Mouse (Mus musculus) intestine, postnatal 0 days (tissue): ENCODE measurements around the gene Txnrd1. TPM values are rescaled to one million over a fixed set of nuclear protein-coding genes. Genes with fewer than 3 reads are reported as not detected.

ENCODE experiments used
- ATAC-seq: fragments of 200-750 bp; cut with Nextera tagmentation; 2 replicates; pipeline ENCODE4 v1.8.0; 2017; ENCODE audit warnings: mild to moderate bottlenecking, moderate TSS enrichment, moderate library complexity
- H3K27ac ChIP-seq: fragments of 300-500 bp; sonication (generic); 2 replicates; pipeline ENCODE4 v1.5.1; 2014; ENCODE audit warnings: mild to moderate bottlenecking, low read depth, low read length, moderate library complexity
- H3K27me3 ChIP-seq: fragments of 300-500 bp; sonication (generic); replicated peaks from 2 replicates; pipeline ENCODE4 v1.6.1; 2014; ENCODE audit warnings: low read length, mixed read lengths; ENCODE audit not compliant: control insufficient read depth, insufficient read depth
- H3K36me3 ChIP-seq: fragments of 300-500 bp; sonication (generic); 2 replicates; pipeline ENCODE4 v1.6.1; 2014; ENCODE audit warnings: mild to moderate bottlenecking, moderate library complexity; ENCODE audit not compliant: control insufficient read depth, insufficient read depth
- H3K4me1 ChIP-seq: fragments of 300-500 bp; sonication (generic); replicated peaks from 2 replicates; pipeline ENCODE4 v1.6.1; 2014; ENCODE audit warnings: antibody characterized with exemption, low read length, mixed read lengths; ENCODE audit not compliant: control insufficient read depth, insufficient read depth
- H3K4me2 ChIP-seq: fragments of 300-500 bp; sonication (generic); replicated peaks from 2 replicates; pipeline ENCODE4 v1.6.1; 2014; ENCODE audit warnings: low read depth, mild to moderate bottlenecking, moderate library complexity
- H3K4me3 ChIP-seq: fragments of 300-500 bp; sonication (generic); 2 replicates; pipeline ENCODE4 v1.5.1; 2014; ENCODE audit warnings: low read depth, low read length
- H3K9ac ChIP-seq: fragments of 300-500 bp; sonication (generic); 2 replicates; pipeline ENCODE4 v1.6.1; 2014; ENCODE audit warnings: mild to moderate bottlenecking, low read depth, low read length
- H3K9me3 ChIP-seq: fragments of 300-500 bp; sonication (generic); 2 replicates; pipeline ENCODE4 v1.6.1; 2016; ENCODE audit warnings: mixed run types; ENCODE audit not compliant: control insufficient read depth
- CTCF ChIP-seq: sonication (generic); IDR thresholded peaks from 2 replicates; pipeline ENCODE4 v1.5.1; 2016; ENCODE audit warnings: low read depth, mild to moderate bottlenecking, control low read depth, antibody characterized with exemption, moderate library complexity
- WGBS: fragments of 180-500 bp; shearing (Covaris S2); extraction: QIAGEN DNeasy Blood & Tissue Kit; methylation state at CpG from one replicate; pipeline ENCODE4 v1.1.7; 2014; 5-methylcytosine and 5-hydroxymethylcytosine counted together
- polyA plus RNA-seq: library from polyadenylated mRNA; unstranded; fragments of >200 nt; fragmentation: Nextera tagmentation; extraction: Ambion mirVana; gene quantifications from 2 replicates; pipeline ENCODE4 v1.2.1, GENCODE M21; 2015

Gene Txnrd1
- polyA plus RNA-seq, 1 experiment from 2014 or later, result 67.7 TPM

GRCm38 (mm10) chr10:82805111-82805510 is 28.6 kb upstream of the Txnrd1 start:
- Histone ChIP-seq H3K36me3 (no peaks in the 10 kb centered on the region), H3K4me3 (no peak overlapping the region), H3K9me3 (no peaks in the 10 kb centered on the region), H3K4me2 (no peak overlapping the region), H3K4me1 (no peaks in the 10 kb centered on the region), H3K27ac (no peak overlapping the region), H3K27me3 (no peaks in the 10 kb centered on the region), H3K9ac (no peak overlapping the region)
- peak; percentile 51; the same call in 1 of the 2 replicates for ATAC-seq
- 48% methylated on average over 6 of the region's 6 CpGs for WGBS
- no peak for TF ChIP-seq CTCF

DNA sequence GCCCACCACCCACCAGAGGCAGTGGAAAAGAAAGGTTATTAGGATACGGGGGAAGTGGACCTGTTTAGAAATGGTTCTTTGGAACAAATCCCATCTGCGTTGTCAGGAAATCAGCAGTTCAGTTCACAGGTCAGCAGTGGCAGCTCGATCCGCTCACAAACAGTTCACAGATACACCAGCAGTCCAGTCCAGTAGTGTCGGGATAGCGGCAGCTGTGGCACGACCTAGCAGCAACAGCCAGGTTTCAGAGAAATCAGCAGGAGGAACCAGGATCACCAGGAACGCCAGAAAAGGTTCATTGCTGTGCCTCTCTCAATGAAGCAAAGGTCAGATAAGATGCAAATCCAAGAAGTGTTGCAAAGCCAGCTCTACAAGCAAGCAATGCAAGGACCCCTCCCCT is 27.3 kb upstream of the Txnrd1 start:
- Histone ChIP-seq H3K36me3 (no peaks in the 10 kb centered on the region), H3K4me1 (no peaks in the 10 kb centered on the region), H3K9ac (no peak overlapping the region), H3K4me3 (no peak overlapping the region), H3K4me2 (no peak overlapping the region), H3K27ac (no peak overlapping the region), H3K27me3 (no peaks in the 10 kb centered on the region), H3K9me3 (no peaks in the 10 kb centered on the region)
- no peak for ATAC-seq
- 52% methylated on average over 8 of the region's 8 CpGs for WGBS
- no peak for TF ChIP-seq CTCF

DNA sequence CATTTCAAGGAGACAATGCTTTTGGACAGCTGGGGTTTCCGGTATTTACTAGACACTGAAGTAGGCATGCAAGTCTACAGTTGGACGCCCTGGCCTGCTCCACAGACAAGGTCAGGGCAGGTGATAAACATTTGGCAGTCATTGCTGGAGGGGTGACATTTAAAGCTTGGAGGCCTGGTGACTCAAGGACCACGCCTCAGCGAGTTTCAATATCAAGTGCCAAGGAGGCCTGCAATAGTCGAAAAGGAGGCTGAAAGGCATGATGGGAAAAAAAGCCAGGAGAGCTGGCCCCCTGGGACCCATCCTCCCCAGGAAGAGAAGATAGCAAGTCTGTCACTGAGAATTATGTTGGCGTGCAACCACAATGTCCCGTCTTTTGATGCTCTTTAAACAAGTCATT is 26.5 kb upstream of the Txnrd1 start:
- Histone ChIP-seq H3K4me2 (no peak overlapping the region), H3K27ac (no peak overlapping the region), H3K4me3 (no peak overlapping the region), H3K36me3 (no peaks in the 10 kb centered on the region), H3K4me1 (no peaks in the 10 kb centered on the region), H3K27me3 (no peaks in the 10 kb centered on the region), H3K9ac (no peak overlapping the region), H3K9me3 (no peaks in the 10 kb centered on the region)
- no peak for TF ChIP-seq CTCF
- ATAC-seq, result no peak
- WGBS, result 71% methylated on average over 7 of the region's 7 CpGs

DNA sequence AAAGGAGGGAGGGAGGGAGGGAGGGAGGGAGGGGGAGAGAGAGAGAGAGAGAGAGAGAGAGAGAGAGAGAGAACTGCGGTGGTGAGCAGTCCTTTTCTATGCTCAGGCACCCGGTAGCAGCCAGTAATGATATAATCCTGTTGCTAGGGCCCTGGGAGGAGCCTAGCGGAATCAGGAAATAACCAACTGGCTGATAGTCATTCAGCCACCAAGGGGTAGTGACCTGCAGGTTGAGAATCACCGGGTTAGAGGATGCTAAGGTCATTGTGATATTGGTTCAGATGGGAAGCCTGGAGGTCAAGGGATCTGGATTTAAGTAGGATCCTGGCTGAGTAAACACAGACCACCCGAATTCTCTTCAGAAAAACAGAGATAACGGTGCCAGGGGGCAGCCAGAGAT is 25.6 kb upstream of the Txnrd1 start:
- no peak overlapping the region for H3K4me2 ChIP-seq
- no peak overlapping the region for H3K4me3 ChIP-seq
- TF ChIP-seq CTCF, result no peak
- no peak for ATAC-seq
- H3K9me3 ChIP-seq, result no peaks in the 10 kb centered on the region
- WGBS, result 37% methylated on average over 6 of the region's 6 CpGs
- no peaks in the 10 kb centered on the region for H3K4me1 ChIP-seq
- H3K9ac ChIP-seq, result no peak overlapping the region
- no peaks in the 10 kb centered on the region for H3K36me3 ChIP-seq
- H3K27me3 ChIP-seq, result no peaks in the 10 kb centered on the region
- H3K27ac ChIP-seq, result no peak overlapping the region

GRCm38 (mm10) chr10:82808891-82809290 is 24.9 kb upstream of the Txnrd1 start:
- 91% methylated on average over 8 of the region's 8 CpGs for WGBS
- no peak overlapping the region for H3K9ac ChIP-seq
- no peak for TF ChIP-seq CTCF

DNA sequence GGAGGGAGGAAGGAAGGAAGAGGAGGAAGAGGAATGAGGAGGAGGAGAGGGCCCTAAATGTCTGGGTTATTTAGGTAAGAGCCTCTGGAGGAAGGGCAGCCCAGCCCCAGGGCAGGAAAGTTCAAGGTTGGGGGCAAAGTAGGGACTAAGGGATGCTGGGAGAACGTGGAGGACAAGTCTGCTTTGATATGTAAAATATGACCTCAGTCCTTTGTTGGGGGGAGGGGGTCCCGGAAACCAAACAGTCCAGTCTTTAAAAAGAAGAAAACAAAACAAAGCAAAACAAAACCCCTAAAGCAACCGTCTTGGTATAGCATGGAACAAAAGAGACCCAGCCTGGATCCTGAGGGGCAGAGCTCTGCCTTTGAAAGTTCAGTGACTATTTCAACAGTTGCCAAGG is 24.4 kb upstream of the Txnrd1 start:
- Histone ChIP-seq H3K27ac (no peak overlapping the region), H3K9ac (no peak overlapping the region), H3K4me1 (no peaks in the 10 kb centered on the region), H3K4me3 (no peak overlapping the region), H3K9me3 (no peaks in the 10 kb centered on the region), H3K36me3 (no peaks in the 10 kb centered on the region), H3K27me3 (no peaks in the 10 kb centered on the region), H3K4me2 (no peak overlapping the region)
- TF ChIP-seq CTCF, result no peak
- 68% methylated on average over 3 of the region's 3 CpGs for WGBS
- no peak for ATAC-seq

More at GRCm38 (mm10) chr10:82808891-82809290, 24.9 kb upstream of the Txnrd1 start:
- Histone ChIP-seq H3K36me3 (no peaks in the 10 kb centered on the region), H3K9me3 (no peaks in the 10 kb centered on the region), H3K27ac (no peak overlapping the region), H3K4me3 (no peak overlapping the region), H3K27me3 (no peaks in the 10 kb centered on the region), H3K4me1 (no peaks in the 10 kb centered on the region), H3K4me2 (no peak overlapping the region)
- no peak for ATAC-seq

GRCm38 (mm10) chr10:82811855-82812431 is 21.8 kb upstream of the Txnrd1 start:
- no peaks in the 10 kb centered on the region for H3K4me1 ChIP-seq
- no peaks in the 10 kb centered on the region for H3K9me3 ChIP-seq
- WGBS, result 8% methylated on average over 35 of the region's 52 CpGs
- peak; percentile 75 for ATAC-seq
- H3K4me3 ChIP-seq, result peak overlapping the region; percentile 56
- peak; percentile 92 for TF ChIP-seq CTCF
- H3K9ac ChIP-seq, result peak overlapping the region; percentile 47; the same call in 1 of the 2 replicates
- H3K27ac ChIP-seq, result no peak overlapping the region
- H3K4me2 ChIP-seq, result peak overlapping the region; percentile 81
- no peaks in the 10 kb centered on the region for H3K36me3 ChIP-seq
- H3K27me3 ChIP-seq, result no peaks in the 10 kb centered on the region
